Mouse (Mus musculus) CH12.LX (cell line): Measurements from ENCODE around the gene Tmem252.
A peak's percentile ranks its signal among the peaks of the same experiment; 100 is the strongest.

Source experiments
- IRF4 ChIP-seq: IDR thresholded peaks from 2 replicates; pipeline ENCODE4 v1.6.1; 2014; ENCODE audit warnings: low read depth, mild to moderate bottlenecking, inconsistent platforms, low read length, improper control_type of control experiment
- JUN ChIP-seq: IDR thresholded peaks from 2 replicates; pipeline ENCODE4 v1.6.1; 2011; ENCODE audit warnings: low read depth, mild to moderate bottlenecking, low read length, improper control_type of control experiment, moderate library complexity; ENCODE audit not compliant: insufficient read depth
- MYC ChIP-seq: IDR thresholded peaks from 2 replicates; pipeline ENCODE4 v1.6.1; 2011; ENCODE audit warnings: low read depth, mild to moderate bottlenecking, improper control_type of control experiment, low read length
- POLR2A ChIP-seq: IDR thresholded peaks from 2 replicates; pipeline ENCODE4 v1.6.1; 2011; ENCODE audit warnings: low read depth, mild to moderate bottlenecking, improper control_type of control experiment, low read length
- POLR2AphosphoS2 ChIP-seq: IDR thresholded peaks from 2 replicates; pipeline ENCODE4 v1.6.1; 2011; ENCODE audit warnings: low read depth, low read length, improper control_type of control experiment

DNA sequence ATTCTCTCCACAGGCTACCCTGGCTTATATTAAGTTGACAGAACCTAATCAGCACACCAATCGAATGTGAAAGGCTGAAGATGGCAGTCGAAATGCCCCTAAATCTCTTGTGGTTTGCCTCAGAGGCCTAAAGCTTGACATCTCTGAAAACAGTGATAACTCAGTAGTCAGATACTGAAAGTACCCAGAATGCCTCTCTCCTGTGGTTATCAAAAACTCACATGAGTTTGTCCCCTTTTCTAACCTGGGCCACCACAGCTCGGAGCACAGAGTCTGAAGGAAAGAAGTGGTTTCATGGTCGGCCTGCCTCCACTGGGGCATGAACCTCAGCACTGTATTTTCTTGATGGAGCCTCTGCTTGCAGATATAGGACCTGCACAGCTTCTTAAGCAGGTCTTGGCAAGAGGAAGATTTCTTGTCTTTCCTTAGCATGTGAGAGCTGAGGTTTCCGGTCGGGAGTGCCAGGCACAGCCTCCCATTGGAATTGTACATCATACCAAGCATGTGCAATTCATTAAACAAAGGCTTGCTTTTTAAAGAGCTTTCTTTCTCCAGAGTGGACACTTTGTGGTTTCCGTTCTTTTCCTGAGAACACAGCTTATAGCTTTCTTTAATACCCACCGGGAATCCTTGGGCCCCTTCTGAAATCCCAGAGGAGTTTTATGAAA, 27.5 kb upstream of the Tmem252 start:
- TF ChIP-seq IRF4 (0 out of 2 replicates have a peak, but pooled peaks have one; percentile 19), POLR2A (no peak), MYC (no peak), JUN (no peak), POLR2AphosphoS2 (no peak)
